Mouse (Mus musculus) lung, postnatal 25 days (tissue): Measurements from ENCODE around the gene Exoc3l2.

Experiments
- DNase-seq: peaks from one replicate; pipeline ENCODE4 v3.0.0; 2022; ENCODE audit warnings: low spot score

The Exoc3l2 gene

DNA sequence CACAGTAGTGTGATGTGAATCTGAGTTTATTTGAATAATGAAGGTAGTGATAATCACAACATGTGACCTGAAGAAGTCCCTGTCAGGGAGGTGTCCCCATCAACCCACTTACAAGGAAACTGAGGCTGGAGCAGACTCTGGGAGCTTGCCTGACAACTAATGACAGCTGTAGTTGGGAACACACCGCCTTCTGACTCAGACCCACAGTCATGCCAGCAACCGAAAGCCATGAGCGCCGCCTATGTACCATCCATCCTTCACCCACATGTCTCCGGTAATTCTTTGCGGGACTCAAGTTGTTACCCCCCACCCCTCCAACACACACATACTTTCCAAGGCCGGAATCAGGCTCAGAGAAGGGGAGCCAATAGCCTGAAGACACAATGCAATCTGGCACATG lies 6.5 kb upstream of the Exoc3l2 start:
- DNase-seq = no peak

DNA sequence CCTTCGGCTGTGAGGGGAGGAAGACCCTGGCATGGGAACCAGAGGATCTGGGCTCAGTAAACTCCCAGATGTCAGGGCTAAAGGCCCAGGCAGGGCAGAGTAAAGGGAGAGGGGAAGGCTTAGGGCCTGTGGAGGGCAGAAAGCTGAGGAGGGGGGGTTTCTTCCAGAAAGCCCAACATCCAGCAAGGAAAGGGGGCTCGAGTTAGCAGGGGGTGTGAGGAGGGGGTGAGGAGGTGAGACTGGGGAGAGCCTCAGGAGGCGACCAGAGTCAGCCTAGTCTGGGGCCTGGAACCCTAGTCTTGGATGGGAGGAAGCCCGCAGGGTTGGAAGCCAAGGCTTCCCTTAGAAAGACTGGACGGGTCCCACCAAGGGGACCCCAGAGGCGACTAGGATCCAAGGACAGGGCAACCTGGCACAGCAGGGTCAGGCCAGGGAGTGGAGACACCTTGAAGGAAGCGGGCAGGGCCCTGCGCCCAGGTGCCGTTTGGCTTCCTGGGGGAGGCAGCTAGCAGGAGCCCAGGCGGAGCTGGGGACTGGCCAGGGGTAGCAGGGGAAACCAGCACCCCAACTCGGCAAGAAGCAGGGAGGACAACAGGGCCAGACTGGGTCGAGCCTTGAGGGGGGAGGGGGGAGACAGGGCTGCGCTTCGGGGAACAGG lies 5.6 kb upstream of the Exoc3l2 start:
- no peak for DNase-seq

DNA sequence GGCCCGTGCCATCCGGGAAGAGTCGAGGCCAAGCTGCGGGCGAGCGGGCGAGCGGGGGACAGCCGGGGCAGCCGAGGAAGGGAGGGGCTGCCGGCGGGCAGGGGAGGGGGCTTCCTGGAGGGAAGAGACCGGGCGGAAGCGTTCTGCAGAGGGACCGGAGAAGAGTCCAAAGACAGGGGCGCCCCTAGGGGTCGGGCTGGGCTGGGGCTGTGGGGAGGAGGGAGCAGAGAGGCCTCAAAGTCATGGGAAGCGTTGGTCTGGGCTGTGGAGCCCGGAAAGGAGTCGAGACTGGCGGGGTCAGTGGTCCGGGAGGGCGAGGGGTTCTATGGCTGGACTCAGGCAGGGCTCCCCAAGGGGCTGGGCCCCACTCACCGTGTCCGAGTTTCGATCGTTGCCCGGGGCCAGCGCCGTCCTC lies 5.1 kb upstream of the Exoc3l2 start:
- DNase-seq = peak; percentile 53

DNA sequence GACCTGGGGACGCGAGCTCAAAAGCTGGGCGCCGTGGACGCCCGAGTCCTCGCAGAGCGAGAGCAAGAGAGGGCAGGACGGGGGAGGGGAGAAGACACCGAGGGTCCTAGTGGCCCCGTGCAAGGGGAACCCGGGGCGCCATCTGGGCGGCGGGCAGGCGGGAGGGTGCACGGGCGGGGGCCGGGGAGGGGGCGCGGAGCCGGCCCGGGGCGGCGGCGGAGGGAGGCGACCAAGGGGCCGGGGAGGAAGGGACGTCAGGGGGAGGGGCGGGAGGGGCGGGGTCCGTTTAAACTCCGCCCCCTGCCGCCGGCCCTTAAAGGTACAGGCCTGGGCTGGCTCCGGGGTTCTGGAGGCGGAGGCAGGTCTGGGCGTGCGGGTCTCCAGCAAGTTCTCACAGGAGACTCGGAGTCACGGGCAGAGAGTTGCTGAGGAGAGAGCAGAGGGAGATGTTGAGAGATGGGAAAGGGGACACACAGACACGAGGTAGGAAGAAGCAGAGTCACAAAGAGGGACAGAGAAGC lies 4.5 kb upstream of the Exoc3l2 start, which contains the start of gene Mark4:
Gene Mark4 (minus strand): TSS at position 231 of the 521 bp plus-strand sequence.
- peak; percentile 74 for DNase-seq

GRCm38 (mm10) chr7:19459144-19459870 lies 3.8 kb upstream of the Exoc3l2 start:
- DNase-seq = no peak

DNA sequence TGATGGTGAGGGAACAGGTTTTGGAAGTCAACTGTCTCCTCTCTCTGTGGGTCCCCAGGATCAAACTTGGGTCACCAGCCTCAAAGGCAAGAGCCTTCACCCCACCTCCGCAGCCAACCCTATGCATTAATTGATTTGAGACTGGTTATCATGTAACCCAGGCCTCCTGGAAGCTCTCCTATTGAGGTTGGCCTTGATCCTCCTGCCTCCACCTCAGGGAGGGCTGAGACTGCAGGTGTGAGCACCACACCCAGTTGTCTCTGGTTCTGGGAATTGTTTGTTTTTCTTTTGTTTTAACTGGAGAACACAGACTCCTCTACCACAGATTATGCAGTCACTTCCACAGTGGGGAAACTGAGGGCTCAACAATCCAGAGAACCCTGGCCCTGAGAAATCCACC lies 2.6 kb upstream of the Exoc3l2 start:
- DNase-seq = no peak

DNA sequence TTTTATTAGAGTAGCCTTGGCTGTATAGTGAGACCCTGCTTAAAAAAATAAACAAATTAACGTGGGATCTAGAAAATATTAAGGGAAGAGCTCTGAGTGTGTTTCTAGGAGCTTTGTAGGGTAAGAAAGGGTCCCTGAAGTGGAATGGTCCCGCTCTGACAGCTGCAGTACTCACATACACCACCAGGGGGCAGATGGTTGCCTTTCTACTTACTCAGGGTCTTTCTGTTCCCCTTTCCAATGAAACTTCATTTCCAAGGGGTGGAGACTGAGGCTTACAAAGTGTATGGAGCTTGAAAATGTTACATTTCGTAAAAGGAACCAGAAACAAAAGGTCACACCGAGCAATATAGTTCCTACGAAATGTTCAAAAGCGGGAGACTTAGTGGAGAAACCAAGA lies 1.6 kb upstream of the Exoc3l2 start:
- DNase-seq = peak; percentile 78

DNA sequence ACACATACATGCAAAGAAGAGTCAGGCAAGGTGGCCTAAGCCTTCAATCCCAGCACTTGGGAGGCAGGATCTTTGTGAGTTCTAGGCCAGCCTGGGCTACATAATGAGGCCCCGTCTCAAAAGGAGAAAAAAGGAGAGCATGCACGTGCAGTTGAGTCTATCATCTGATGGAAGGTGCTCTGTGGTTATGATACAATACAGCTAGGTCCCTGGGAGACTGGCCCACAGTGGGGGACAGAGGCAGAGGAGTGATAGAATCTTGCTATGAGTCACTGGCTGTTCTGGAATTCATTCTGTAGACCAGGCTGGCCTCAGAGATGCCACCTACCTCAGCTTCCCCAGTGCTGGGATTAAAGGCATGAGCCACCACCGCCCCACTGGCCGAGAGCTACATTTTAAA lies 688 bp upstream of the Exoc3l2 start:
- DNase-seq = no peak

- no peak for DNase-seq
Measured at GRCm38 (mm10) chr7:19464367-19465307, 1.5 kb downstream of the Exoc3l2 start.

GRCm38 (mm10) chr7:19466602-19467145 lies 3.5 kb downstream of the Exoc3l2 start:
- no peak for DNase-seq

- DNase-seq = no peak
Measured at GRCm38 (mm10) chr7:19467638-19468037, 4.5 kb downstream of the Exoc3l2 start.

GRCm38 (mm10) chr7:19468279-19468678 lies 5.1 kb downstream of the Exoc3l2 start:
- DNase-seq = no peak

DNA sequence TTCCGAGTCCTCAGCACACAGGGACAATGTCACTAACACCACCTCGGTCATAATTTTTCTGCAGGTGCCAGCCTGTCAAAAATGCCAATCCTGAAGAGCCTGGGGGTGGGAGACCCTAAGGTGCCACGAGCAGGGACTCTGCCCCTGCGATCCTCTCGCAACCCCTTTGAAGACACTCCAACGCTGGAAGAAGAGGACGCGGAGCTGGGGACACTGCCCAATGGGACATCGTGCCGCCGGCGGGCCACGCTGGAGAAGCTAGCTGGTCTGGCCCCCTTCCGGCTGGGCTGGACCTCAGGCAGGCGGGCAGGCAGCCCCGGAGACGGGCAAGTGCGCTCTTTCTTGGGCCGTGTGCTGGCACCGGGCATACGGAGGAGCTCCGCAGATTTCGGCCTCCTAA lies 6.3 kb downstream of the Exoc3l2 start:
- no peak for DNase-seq

DNA sequence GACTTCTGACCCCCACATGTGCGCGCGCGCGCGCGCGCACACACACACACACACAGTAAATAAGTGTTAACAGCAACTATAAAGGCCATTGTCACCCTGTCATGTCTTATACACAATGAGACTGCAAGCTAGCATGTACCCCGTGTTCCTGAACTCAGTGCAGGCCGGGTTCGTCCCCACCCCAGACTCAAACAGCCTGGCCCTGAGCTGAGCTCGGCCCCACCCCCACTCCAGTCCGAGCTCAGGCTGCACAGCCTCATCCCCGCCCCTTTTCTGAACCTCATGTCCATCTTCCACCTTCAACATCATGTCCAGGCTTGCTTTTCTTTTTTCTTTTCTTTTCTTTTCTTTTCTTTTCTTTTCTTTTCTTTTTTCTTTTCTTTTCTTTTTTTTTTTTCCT lies 7.2 kb downstream of the Exoc3l2 start:
- DNase-seq = no peak

DNA sequence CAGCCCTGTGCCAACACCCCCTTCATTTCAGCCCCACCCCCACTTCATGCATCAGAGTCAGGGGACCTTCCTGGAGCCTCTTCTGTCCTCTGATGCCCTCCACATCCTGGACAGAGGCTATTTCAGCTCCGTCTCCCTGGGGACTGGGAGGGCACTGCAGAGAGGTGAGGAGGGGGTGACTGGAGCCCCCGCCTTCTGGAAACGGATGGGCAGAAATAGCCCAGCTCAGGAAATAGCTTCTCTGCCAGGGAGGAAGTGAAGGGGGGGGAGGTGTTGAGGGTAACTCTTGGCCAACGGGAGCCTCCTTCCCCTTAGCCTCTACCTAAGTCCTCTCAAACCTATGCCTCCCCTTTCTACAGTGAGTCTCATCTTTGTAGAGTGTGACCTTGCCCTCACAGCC lies 9.3 kb downstream of the Exoc3l2 start:
- DNase-seq = peak; percentile 49

GRCm38 (mm10) chr7:19473875-19474443 lies 10.8 kb downstream of the Exoc3l2 start:
- DNase-seq = peak; percentile 51

- no peak for DNase-seq
Measured at GRCm38 (mm10) chr7:19477084-19477483, 14.0 kb downstream of the Exoc3l2 start.

DNA sequence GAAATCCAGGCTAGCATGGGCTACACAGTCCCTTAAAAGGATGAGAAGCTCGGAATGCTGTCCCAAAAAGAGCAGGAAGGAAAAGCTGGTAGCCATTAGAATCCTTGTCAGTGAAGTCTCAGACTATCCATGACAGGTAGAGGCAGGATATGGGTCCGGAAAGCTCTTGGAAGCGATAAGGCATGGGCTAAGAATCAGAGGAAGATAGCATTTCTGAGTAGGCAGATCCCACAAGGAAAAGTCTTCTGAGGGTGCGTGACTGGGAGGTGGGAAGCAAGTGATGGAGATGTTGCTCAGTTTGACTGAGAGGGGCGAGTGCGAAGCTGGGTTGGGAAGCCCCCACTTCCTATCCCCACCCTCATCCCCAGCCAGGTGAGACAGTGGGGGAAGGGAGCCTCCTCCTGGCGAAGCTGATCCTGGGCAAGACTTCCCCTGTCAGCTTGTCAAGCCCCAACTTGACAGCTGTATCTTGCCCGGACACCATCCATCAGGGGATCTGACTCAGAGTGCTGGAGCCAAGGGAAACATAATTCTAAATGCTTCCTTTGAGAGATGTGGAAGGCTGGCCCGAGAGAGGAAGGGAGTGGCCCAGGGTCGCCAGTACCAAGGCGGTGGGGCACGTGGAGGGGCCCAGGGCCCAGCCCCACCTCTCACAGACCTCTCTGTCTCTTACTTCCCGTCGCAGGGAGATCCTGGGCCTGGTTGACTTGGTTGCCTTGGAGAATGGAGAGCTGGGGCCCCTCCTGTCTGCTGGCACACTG lies 14.7 kb downstream of the Exoc3l2 start:
- no peak for DNase-seq

- no peak for DNase-seq
Measured at GRCm38 (mm10) chr7:19483281-19483680, 20.1 kb downstream of the Exoc3l2 start.

DNA sequence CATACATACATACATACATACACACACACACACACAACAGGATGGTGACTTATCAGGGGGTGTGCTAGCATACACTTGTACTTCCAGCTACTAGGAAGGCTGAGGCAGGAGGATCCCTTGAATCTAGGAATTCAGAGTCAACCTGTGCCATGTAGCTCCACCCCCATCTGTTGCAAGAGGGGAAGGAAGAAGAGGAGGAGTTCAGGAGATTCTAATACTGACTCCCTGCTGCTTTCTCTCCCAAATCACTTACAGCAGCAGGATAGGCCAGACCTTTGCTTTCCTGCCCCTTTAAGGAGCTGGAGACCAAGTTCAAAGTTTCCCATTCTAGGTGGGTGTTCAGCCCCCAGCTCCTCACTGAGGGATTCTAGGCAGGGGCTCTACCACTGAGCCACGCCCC lies 22.4 kb downstream of the Exoc3l2 start:
- DNase-seq = no peak

- DNase-seq = no peak
Measured at GRCm38 (mm10) chr7:19486549-19486948, 23.4 kb downstream of the Exoc3l2 start.
